Mouse (Mus musculus): Measurements from ENCODE around the gene Med12l.

Gene Med12l

GRCm38 (mm10) chr3:59248031-59248430 is 242.4 kb downstream of the Med12l start:
- DNase-seq (ENCODE audit: low spot score) = no peak

GRCm38 (mm10) chr3:59250454-59250853 is 244.8 kb downstream of the Med12l start:
- no peak for DNase-seq (ENCODE audit: low spot score)

GRCm38 (mm10) chr3:59257740-59258664 is 252.4 kb downstream of the Med12l start:
- DNase-seq (ENCODE audit: low spot score) = no peak

DNA sequence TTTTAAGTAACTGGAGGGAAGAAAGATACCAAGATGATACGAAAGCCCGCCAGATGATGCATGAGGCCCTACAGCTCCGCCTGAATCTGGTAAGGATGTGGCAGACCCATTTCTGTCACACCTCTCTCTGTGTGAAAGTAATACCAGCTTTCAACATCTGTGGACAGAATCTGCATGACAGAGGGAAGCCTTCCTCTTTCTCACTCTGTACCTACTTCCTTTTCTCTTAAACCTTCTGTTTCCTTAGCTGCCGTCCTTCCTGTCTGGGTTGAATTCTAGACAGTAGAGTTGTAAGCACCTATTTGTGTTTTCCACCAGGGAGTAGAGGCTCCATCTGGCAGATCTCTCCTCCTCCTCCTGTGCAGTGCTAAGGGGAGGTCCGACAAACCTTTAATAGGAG is 255.1 kb downstream of the Med12l start:
- DNase-seq (ENCODE audit: low spot score) = no peak

DNA sequence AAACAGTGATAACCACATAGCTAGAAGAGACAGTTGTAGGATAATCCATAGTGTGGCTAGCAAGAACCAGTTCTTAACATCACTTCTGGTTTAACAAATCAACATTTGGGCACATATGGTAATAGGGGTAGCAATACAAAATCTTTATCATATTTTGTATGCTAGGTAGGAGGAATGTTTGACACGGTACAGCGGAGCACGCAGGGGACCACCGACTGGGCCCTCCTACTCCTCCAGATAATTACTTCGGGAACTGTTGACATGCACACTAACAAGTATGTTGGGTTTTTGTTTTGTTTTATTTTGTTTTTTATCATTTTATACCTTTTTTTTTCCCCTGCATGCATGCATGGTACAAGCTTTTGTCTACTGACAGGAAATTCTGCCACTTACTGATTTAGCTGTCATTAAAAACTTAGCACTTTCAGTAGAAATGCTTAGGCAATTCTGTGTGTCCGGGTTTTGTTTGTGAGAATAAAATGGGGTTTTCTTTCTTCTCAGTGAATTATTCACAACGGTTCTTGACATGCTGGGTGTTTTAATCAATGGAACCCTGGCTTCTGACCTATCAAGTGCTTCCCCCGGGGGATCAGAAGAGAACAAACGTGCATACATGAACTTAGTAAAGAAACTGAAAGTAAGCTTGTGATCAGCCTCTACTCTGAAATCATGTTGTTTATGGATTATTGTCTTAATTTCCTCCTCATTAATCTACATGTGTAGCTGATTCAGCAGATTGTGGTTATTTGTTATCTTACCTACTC is 256.3 kb downstream of the Med12l start:
- DNase-seq (ENCODE audit: low spot score) = no peak

- no peak for DNase-seq (ENCODE audit: low spot score)
Measured at GRCm38 (mm10) chr3:59262704-59263103, 257.1 kb downstream of the Med12l start, which contains the start of gene P2ry12. Gene P2ry12, minus strand, starts transcription at chr3:59262871.

- DNase-seq (ENCODE audit: low spot score) = no peak
Measured at GRCm38 (mm10) chr3:59263417-59263816, 257.8 kb downstream of the Med12l start.

GRCm38 (mm10) chr3:59263988-59264387 is 258.4 kb downstream of the Med12l start:
- DNase-seq (ENCODE audit: low spot score) = no peak

DNA sequence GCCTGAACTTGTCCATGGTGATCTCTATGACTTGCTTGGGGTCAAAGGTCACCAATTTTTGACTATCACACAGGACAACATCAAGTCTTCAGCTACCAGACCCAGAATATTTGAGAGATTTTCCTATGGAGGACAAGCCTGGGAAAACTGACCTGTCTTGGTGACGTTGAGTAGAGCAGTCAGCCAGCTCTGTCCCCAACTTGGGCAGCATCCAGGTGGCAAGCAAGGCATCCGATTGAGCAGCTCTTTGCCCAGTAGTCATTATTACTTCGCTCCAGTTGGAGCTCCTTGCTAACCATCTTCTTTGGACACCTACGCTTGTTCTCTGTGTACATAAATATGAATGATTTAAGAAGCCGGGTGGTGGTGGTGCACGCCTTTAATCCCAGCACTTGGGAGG is 265.2 kb downstream of the Med12l start:
- DNase-seq (ENCODE audit: low spot score) = no peak

DNA sequence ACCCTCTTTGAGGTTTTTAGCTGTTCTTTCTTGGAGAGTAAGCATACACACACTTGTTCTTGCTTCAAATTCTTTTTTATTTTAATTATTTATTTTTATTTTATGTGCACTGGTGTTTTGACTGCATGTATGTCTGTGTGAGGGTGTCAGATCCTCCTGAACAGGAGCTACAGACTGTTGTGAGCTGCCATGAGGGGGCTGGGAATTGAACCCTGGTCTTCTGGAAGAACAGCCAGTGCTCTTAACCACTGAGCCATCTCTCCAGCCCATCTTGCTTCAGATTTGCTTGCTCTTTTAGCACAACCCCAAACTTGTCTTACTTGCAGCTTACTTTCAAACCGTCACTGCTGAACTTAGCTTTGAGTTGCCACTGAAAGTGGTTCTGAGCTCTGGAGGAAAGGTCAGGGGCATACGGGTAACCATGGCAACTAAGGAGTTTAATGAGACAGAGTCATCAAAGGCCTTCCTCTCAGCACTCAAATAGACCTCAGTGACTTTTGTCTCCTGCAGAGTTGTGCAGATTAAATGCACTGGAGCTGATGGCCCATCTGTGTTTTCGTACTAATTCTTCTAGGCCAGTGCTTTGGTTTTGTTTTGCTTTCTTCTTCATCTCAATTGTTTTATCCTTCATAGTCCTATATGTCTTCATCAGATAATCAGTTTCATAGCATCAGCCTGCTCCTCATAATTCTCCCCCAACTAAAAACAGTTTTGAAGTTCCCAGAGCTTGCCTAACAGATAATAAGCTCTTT is 272.1 kb downstream of the Med12l start:
- DNase-seq (ENCODE audit: low spot score) = no peak

GRCm38 (mm10) chr3:59278254-59278533 is 272.6 kb downstream of the Med12l start:
- DNase-seq (ENCODE audit: low spot score) = no peak

- DNase-seq (ENCODE audit: low spot score) = no peak
Measured at GRCm38 (mm10) chr3:59278620-59279019, 273.0 kb downstream of the Med12l start.

GRCm38 (mm10) chr3:59290551-59290950 is 284.9 kb downstream of the Med12l start:
- no peak for DNase-seq (ENCODE audit: low spot score)

GRCm38 (mm10) chr3:59293437-59294199 is 288.0 kb downstream of the Med12l start:
- no peak for DNase-seq (ENCODE audit: low spot score)

DNA sequence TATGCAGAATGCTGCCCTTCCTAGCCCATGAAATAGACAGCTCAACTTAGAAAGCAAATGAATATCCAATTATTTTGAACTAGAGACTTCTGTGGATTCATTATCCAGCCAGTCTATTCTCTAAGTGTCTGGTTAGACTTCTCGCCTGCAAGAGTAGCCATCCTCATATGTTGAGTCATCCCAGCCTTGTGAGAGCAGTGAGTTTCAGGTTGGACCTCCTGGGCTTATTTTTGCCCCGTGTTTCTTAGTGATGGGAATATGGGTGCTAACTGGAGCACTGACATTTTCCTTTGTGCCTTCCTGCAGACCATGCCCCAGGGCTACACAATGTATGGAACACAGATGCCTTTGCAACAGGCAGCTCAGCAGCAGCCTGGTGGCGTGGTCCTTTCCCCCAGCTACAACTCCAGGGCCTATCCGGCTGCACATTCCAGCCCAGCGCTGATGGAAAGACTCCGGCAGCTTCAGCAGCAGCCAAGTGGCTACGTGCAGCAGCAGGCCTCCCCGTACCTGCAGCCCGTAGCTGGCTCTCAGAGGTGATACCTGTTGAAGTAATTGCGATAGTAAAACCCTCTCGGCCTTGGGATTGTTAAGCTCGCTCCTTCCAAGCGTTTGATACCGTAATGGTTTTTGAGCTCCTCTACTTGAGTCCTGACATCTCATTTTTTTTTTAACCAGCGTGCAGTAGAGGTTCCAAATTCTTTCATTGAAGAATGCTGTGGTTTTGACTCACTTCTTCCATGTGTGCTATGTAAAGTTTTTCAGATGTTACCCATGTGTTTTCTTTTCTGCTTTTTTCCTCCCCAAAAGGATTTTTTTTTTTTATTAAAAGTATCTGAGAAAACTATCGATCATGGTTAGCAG is 290.3 kb downstream of the Med12l start:
- no peak for DNase-seq (ENCODE audit: low spot score)

- no peak for DNase-seq (ENCODE audit: low spot score)
Measured at GRCm38 (mm10) chr3:59296563-59297130, 291.0 kb downstream of the Med12l start.

GRCm38 (mm10) chr3:59297653-59298052 is 292.0 kb downstream of the Med12l start:
- DNase-seq (ENCODE audit: low spot score) = no peak

- DNase-seq (ENCODE audit: low spot score) = no peak
Measured at GRCm38 (mm10) chr3:59304944-59305343, 299.3 kb downstream of the Med12l start.

- no peak for DNase-seq (ENCODE audit: low spot score)
Measured at GRCm38 (mm10) chr3:59305518-59305917, 299.9 kb downstream of the Med12l start.

- no peak for DNase-seq (ENCODE audit: low spot score)
Measured at GRCm38 (mm10) chr3:59312610-59313009, 307.0 kb downstream of the Med12l start.
